Mouse (Mus musculus): ENCODE measurements around the gene Wdr38.
A peak's percentile ranks its signal among the peaks of the same experiment; 100 is the strongest.
"Not testable (repeated sequence)": the region's sequence is repeated elsewhere in the genome, so short reads cannot be mapped to it uniquely, and the experiment has no call there.

Wdr38 gene

GRCm38 (mm10) chr2:38999381-38999780 lies 2.1 kb downstream of the Wdr38 start:
- no peak for DNase-seq

- no peak for DNase-seq
These were observed 2.8 kb downstream of the Wdr38 start for GRCm38 (mm10) chr2:38999910-39000586.

GRCm38 (mm10) chr2:39000587-39000919 lies 3.3 kb downstream of the Wdr38 start:
- no peak for DNase-seq

- no peak for DNase-seq
These were observed 4.6 kb downstream of the Wdr38 start for GRCm38 (mm10) chr2:39001866-39002265.

- no peak for DNase-seq
These were observed 5.8 kb downstream of the Wdr38 start for GRCm38 (mm10) chr2:39003106-39003505.

- DNase-seq, result no peak
These were observed 6.2 kb downstream of the Wdr38 start for GRCm38 (mm10) chr2:39003512-39003911.

- no peak for DNase-seq
These were observed 7.1 kb downstream of the Wdr38 start for GRCm38 (mm10) chr2:39004372-39004771.

GRCm38 (mm10) chr2:39004880-39005435 lies 7.7 kb downstream of the Wdr38 start, which contains the start of gene Arpc5l:
Arpc5l (plus strand) TSS chr2:39005348.
- DNase-seq, result peak; percentile 92

GRCm38 (mm10) chr2:39005574-39006079 lies 8.4 kb downstream of the Wdr38 start, which contains the start of gene Rpl35:
Rpl35 (minus strand) TSS chr2:39005624.
- DNase-seq, result peak; percentile 55

- DNase-seq, result no peak
These were observed 9.0 kb downstream of the Wdr38 start for GRCm38 (mm10) chr2:39006149-39006730.

- DNase-seq, result peak; percentile 96
These were observed 10.6 kb downstream of the Wdr38 start for GRCm38 (mm10) chr2:39007865-39008264.

- DNase-seq, result no peak
These were observed 11.1 kb downstream of the Wdr38 start for GRCm38 (mm10) chr2:39008350-39008851.

- DNase-seq, result peak; percentile 36
These were observed 11.7 kb downstream of the Wdr38 start for GRCm38 (mm10) chr2:39008954-39009365.

- DNase-seq, result not testable (repeated sequence)
These were observed 12.9 kb downstream of the Wdr38 start for GRCm38 (mm10) chr2:39010144-39010543.

GRCm38 (mm10) chr2:39011264-39011663 lies 14.0 kb downstream of the Wdr38 start:
- DNase-seq, result no peak

GRCm38 (mm10) chr2:39011971-39012370 lies 14.7 kb downstream of the Wdr38 start:
- no peak for DNase-seq

GRCm38 (mm10) chr2:39012768-39013279 lies 15.5 kb downstream of the Wdr38 start:
- no peak for DNase-seq

GRCm38 (mm10) chr2:39016581-39016980 lies 19.3 kb downstream of the Wdr38 start:
- no peak for DNase-seq

- DNase-seq, result no peak
These were observed 22.7 kb downstream of the Wdr38 start for GRCm38 (mm10) chr2:39020004-39020403.

- DNase-seq, result no peak
These were observed 34.3 kb downstream of the Wdr38 start for GRCm38 (mm10) chr2:39031611-39032010.

GRCm38 (mm10) chr2:39040215-39040614 lies 42.9 kb downstream of the Wdr38 start:
- no peak for DNase-seq

GRCm38 (mm10) chr2:39048515-39048914 lies 51.2 kb downstream of the Wdr38 start:
- DNase-seq, result no peak
